Mouse (Mus musculus) heart, adult 2 months (tissue): ENCODE results near the gene Awat2.

Experiments
- CTCF ChIP-seq: fragments of 200-600 bp; IDR thresholded peaks from 2 replicates; pipeline ENCODE4 v1.8.1; 2022; ENCODE audit warnings: antibody characterized with exemption, mild to moderate bottlenecking, moderate library complexity
- EP300 ChIP-seq: fragments of 200-500 bp; IDR thresholded peaks from 2 replicates; pipeline ENCODE4 v1.6.1; 2011; ENCODE audit warnings: low read depth, low read length, control low read depth; ENCODE audit not compliant: insufficient read depth
- POLR2A ChIP-seq: fragments of 200-500 bp; IDR thresholded peaks from 2 replicates; pipeline ENCODE4 v1.6.1; 2011; ENCODE audit warnings: mild to moderate bottlenecking, low read depth, low read length, control low read depth; ENCODE audit not compliant: insufficient read depth

DNA sequence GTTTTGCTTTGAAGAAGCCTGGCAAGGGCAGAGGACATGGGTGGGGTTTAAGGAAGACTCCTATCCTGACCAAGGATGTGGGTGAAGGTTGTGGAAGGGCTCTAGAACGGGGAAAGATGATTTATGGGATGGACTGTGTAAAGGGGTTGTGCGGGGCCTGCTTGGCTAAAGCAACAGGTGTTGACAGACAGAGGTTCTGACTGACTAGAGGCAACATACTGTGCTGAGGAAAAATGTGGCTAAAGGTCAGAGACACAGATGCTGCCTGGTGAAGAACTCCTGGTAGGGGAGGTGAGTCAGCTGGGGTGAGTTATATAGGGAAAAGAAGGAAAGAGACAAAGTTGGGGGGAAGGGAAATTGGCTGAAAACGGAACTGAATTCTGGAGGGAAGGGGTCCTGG, 10.2 kb downstream of the Awat2 start:
- no peak for TF ChIP-seq CTCF
- TF ChIP-seq POLR2A = no peak
- no peak for TF ChIP-seq EP300
